Mouse (Mus musculus) olfactory bulb, adult 2 months (tissue): ENCODE results near the gene Bcas3. TPM values are rescaled to one million over a fixed set of nuclear protein-coding genes. Genes with fewer than 3 reads are reported as not detected.

Experiments used
- H3K27ac ChIP-seq: fragments of 200-500 bp; 2 replicates; pipeline ENCODE4 v1.5.1; 2012; ENCODE audit warnings: low read depth, low read length; ENCODE audit not compliant: insufficient read depth
- H3K4me1 ChIP-seq: fragments of 200-500 bp; 2 replicates; pipeline ENCODE4 v1.6.1; 2012; ENCODE audit warnings: low read length; ENCODE audit not compliant: control insufficient read depth, insufficient read depth
- H3K4me3 ChIP-seq: fragments of 200-500 bp; 2 replicates; pipeline ENCODE4 v1.5.1; 2012; ENCODE audit warnings: mild to moderate bottlenecking, low read depth, low read length, moderate library complexity; ENCODE audit not compliant: insufficient read depth
- CTCF ChIP-seq: fragments of 200-500 bp; IDR thresholded peaks from 2 replicates; pipeline ENCODE4 v1.5.1; 2012; ENCODE audit warnings: low read depth, mild to moderate bottlenecking, low read length, moderate library complexity; ENCODE audit not compliant: insufficient read depth
- POLR2A ChIP-seq: fragments of 200-500 bp; IDR thresholded peaks from 2 replicates; pipeline ENCODE4 v1.6.1; 2012; ENCODE audit warnings: mild to moderate bottlenecking, low read depth, low read length, moderate library complexity; ENCODE audit not compliant: insufficient read depth
- WGBS: fragments of 180-500 bp; shearing (Covaris S2); methylation state at CpG from one replicate; pipeline ENCODE4 v1.1.7; 2018; 5-methylcytosine and 5-hydroxymethylcytosine counted together
- polyA plus RNA-seq: library from polyadenylated mRNA; stranded (reverse); fragments of >200 nt; gene quantifications from 2 replicates; pipeline ENCODE4 v1.2.4, GENCODE M21; 2012; ENCODE audit warnings: low replicate concordance; ENCODE audit not compliant: missing spikeins, insufficient read depth, insufficient read length

Gene Bcas3
- polyA plus RNA-seq, 1 experiment: not detected

GRCm38 (mm10) chr11:85313361-85313760 is 39.6 kb upstream of the Bcas3 start:
- 0 out of 2 replicates have a peak, but pooled peaks cover 2% of the 10 kb centered on the region for H3K4me1 ChIP-seq
- TF ChIP-seq CTCF (no peak), POLR2A (no peak)
- no peak overlapping the region for H3K4me3 ChIP-seq
- 72% methylated on average over 3 of the region's 3 CpGs for WGBS
- H3K27ac ChIP-seq: no peak overlapping the region

GRCm38 (mm10) chr11:85323567-85324330 is 29.2 kb upstream of the Bcas3 start:
- TF ChIP-seq CTCF (no peak), POLR2A (no peak)
- Histone ChIP-seq H3K27ac (no peak overlapping the region), H3K4me1 (peaks cover 1% of the 10 kb centered on the region; the same call in 1 of the 2 replicates), H3K4me3 (no peak overlapping the region)
- 48% methylated on average over 9 of the region's 9 CpGs for WGBS

GRCm38 (mm10) chr11:85328717-85329116 is 24.2 kb upstream of the Bcas3 start:
- WGBS: 88% methylated on average over 3 of the region's 3 CpGs
- Histone ChIP-seq H3K4me1 (peaks cover 3% of the 10 kb centered on the region), H3K27ac (no peak overlapping the region), H3K4me3 (no peak overlapping the region)
- TF ChIP-seq POLR2A (no peak), CTCF (no peak)

GRCm38 (mm10) chr11:85329167-85329894 is 23.6 kb upstream of the Bcas3 start:
- Histone ChIP-seq H3K4me3 (no peak overlapping the region), H3K27ac (no peak overlapping the region), H3K4me1 (peaks cover 3% of the 10 kb centered on the region)
- 72% methylated on average over 7 of the region's 7 CpGs for WGBS
- TF ChIP-seq CTCF (no peak), POLR2A (no peak)

- TF ChIP-seq POLR2A (no peak), CTCF (no peak)
- no peak overlapping the region for H3K4me3 ChIP-seq
- peaks cover 3% of the 10 kb centered on the region for H3K4me1 ChIP-seq
- H3K27ac ChIP-seq: no peak overlapping the region
- 47% methylated on average over 4 of the region's 4 CpGs for WGBS
Measured at GRCm38 (mm10) chr11:85334778-85335177, 18.2 kb upstream of the Bcas3 start.

- no peak overlapping the region for H3K4me3 ChIP-seq
- TF ChIP-seq CTCF (no peak), POLR2A (no peak)
- 86% methylated on average over 6 of the region's 6 CpGs for WGBS
Measured at GRCm38 (mm10) chr11:85339173-85339831, 13.7 kb upstream of the Bcas3 start.

GRCm38 (mm10) chr11:85340070-85340616 is 12.8 kb upstream of the Bcas3 start:
- no peak overlapping the region for H3K27ac ChIP-seq
- H3K4me1 ChIP-seq: no peaks in the 10 kb centered on the region
- no peak overlapping the region for H3K4me3 ChIP-seq
- 89% methylated on average over 7 of the region's 7 CpGs for WGBS
- no peak for TF ChIP-seq POLR2A
- no peak for TF ChIP-seq CTCF

More at GRCm38 (mm10) chr11:85339173-85339831, 13.7 kb upstream of the Bcas3 start:
- no peak overlapping the region for H3K27ac ChIP-seq
- H3K4me1 ChIP-seq: no peaks in the 10 kb centered on the region

- TF ChIP-seq POLR2A (no peak), CTCF (no peak)
- Histone ChIP-seq H3K4me3 (no peak overlapping the region), H3K27ac (no peak overlapping the region), H3K4me1 (no peaks in the 10 kb centered on the region)
- WGBS: 65% methylated on average over 4 of the region's 4 CpGs
Measured at GRCm38 (mm10) chr11:85353819-85354218, 852 bp downstream of the Bcas3 start.
